Mouse (Mus musculus) bone marrow, adult 2 months (tissue): ENCODE data around the gene Capn13. TPM values are rescaled to one million over a fixed set of nuclear protein-coding genes. Genes with fewer than 3 reads are reported as not detected.
"Not testable (repeated sequence)": the region's sequence is repeated elsewhere in the genome, so short reads cannot be mapped to it uniquely, and the experiment has no call there.

Source experiments
- H3K27ac ChIP-seq: fragments of 200-500 bp; 2 replicates; pipeline ENCODE4 v1.5.1; 2012; ENCODE audit warnings: low read depth, mild to moderate bottlenecking, control low read depth, inconsistent platforms, low read length; ENCODE audit not compliant: control insufficient read depth, poor library complexity, insufficient read depth
- H3K4me1 ChIP-seq: fragments of 200-500 bp; 2 replicates; pipeline ENCODE4 v1.6.1; 2011; ENCODE audit warnings: low read length; ENCODE audit not compliant: control insufficient read depth, insufficient read depth
- H3K4me3 ChIP-seq: fragments of 200-500 bp; replicated peaks from 2 replicates; pipeline ENCODE3; 2011; ENCODE audit warnings: mild to moderate bottlenecking, low read depth, low read length, control low read depth; ENCODE audit not compliant: control insufficient read depth
- CTCF ChIP-seq: fragments of 200-500 bp; IDR thresholded peaks from 2 replicates; pipeline ENCODE4 v1.5.1; 2011; ENCODE audit warnings: low read length, control low read depth; ENCODE audit not compliant: control insufficient read depth, insufficient read depth
- POLR2A ChIP-seq: fragments of 200-500 bp; IDR thresholded peaks from 2 replicates; pipeline ENCODE4 v1.6.1; 2011; ENCODE audit warnings: low read depth, mild to moderate bottlenecking, control low read depth, low read length, borderline replicate concordance; ENCODE audit not compliant: control insufficient read depth
- WGBS: fragments of 180-500 bp; shearing (Covaris S2); methylation state at CpG from one replicate; pipeline ENCODE4 v1.1.7; 2018; 5-methylcytosine and 5-hydroxymethylcytosine counted together
- polyA plus RNA-seq: library from polyadenylated mRNA; stranded (reverse); fragments of >200 nt; gene quantifications from 2 replicates; pipeline ENCODE4 v1.2.4, GENCODE M21; 2011; ENCODE audit warnings: low replicate concordance; ENCODE audit not compliant: missing spikeins, insufficient read depth, insufficient read length

Gene Capn13
- polyA plus RNA-seq, 1 experiment: not detected

- TF ChIP-seq CTCF (peak; percentile 79), POLR2A (no peak)
- WGBS: 8% methylated on average over 15 of the region's 15 CpGs
- Histone ChIP-seq H3K27ac (no peak overlapping the region), H3K4me3 (no peak overlapping the region), H3K4me1 (no peaks in the 10 kb centered on the region; the same call in 1 of the 2 replicates)
These were observed 99.2 kb downstream of the Capn13 start for GRCm38 (mm10) chr17:73301258-73302050.

GRCm38 (mm10) chr17:73300147-73300880 is 100.4 kb downstream of the Capn13 start:
- no peak overlapping the region for H3K4me3 ChIP-seq
- WGBS: 20% methylated on average over 7 of the region's 7 CpGs
- no peak overlapping the region for H3K27ac ChIP-seq
- no peak for TF ChIP-seq CTCF
- TF ChIP-seq POLR2A: no peak
- no peaks in the 10 kb centered on the region; the same call in 1 of the 2 replicates for H3K4me1 ChIP-seq

- TF ChIP-seq POLR2A (no peak), CTCF (no peak)
- Histone ChIP-seq H3K4me3 (no peak overlapping the region), H3K27ac (no peak overlapping the region), H3K4me1 (no peaks in the 10 kb centered on the region; the same call in 1 of the 2 replicates)
- 85% methylated on average over 6 of the region's 6 CpGs for WGBS
These were observed 101.7 kb downstream of the Capn13 start for GRCm38 (mm10) chr17:73298981-73299380.

GRCm38 (mm10) chr17:73296855-73297254 is 103.8 kb downstream of the Capn13 start:
- TF ChIP-seq POLR2A: no peak
- peak; percentile 52 for TF ChIP-seq CTCF

GRCm38 (mm10) chr17:73293237-73293636 is 107.4 kb downstream of the Capn13 start:
- Histone ChIP-seq H3K4me1 (no peaks in the 10 kb centered on the region), H3K27ac (no peak overlapping the region), H3K4me3 (no peak overlapping the region)
- TF ChIP-seq POLR2A (no peak), CTCF (no peak)
- WGBS: 81% methylated on average over 3 of the region's 3 CpGs

More at GRCm38 (mm10) chr17:73296855-73297254, 103.8 kb downstream of the Capn13 start:
- no peaks in the 10 kb centered on the region; the same call in 1 of the 2 replicates for H3K4me1 ChIP-seq
- WGBS: 22% methylated on average over 4 of the region's 4 CpGs
- H3K27ac ChIP-seq: no peak overlapping the region
- H3K4me3 ChIP-seq: no peak overlapping the region

- TF ChIP-seq POLR2A: no peak
- TF ChIP-seq CTCF: no peak
- no peak overlapping the region for H3K27ac ChIP-seq
- 59% methylated on average over 2 of the region's 2 CpGs for WGBS
- H3K4me1 ChIP-seq: no peaks in the 10 kb centered on the region
- H3K4me3 ChIP-seq: no peak overlapping the region
These were observed 116.4 kb downstream of the Capn13 start for GRCm38 (mm10) chr17:73284301-73284700.

- not testable (repeated sequence) for H3K27ac ChIP-seq, H3K4me1 ChIP-seq, H3K4me3 ChIP-seq
- 72% methylated on average over 6 of the region's 6 CpGs for WGBS
These were observed 118.0 kb downstream of the Capn13 start for GRCm38 (mm10) chr17:73282702-73283101.

GRCm38 (mm10) chr17:73277770-73278169 is 122.9 kb downstream of the Capn13 start:
- Histone ChIP-seq H3K27ac (no peak overlapping the region), H3K4me3 (no peak overlapping the region), H3K4me1 (peaks cover 2% of the 10 kb centered on the region; the same call in 1 of the 2 replicates)
- WGBS: 80% methylated on average over 4 of the region's 4 CpGs
- no peak for TF ChIP-seq POLR2A
- peak; percentile 54 for TF ChIP-seq CTCF
